Mouse (Mus musculus) heart, embryonic 13.5 days (tissue): ENCODE measurements at regions not wholly inside any gene's neighbourhood (a gene's known extent, or its start where the extent isn't known, plus 50 kb on each side); places are given as distances from the start of the nearest gene placed in this dataset.

Source experiments
- ATAC-seq: fragments of 200-750 bp; cut with Nextera tagmentation; 2 replicates; pipeline ENCODE4 v1.8.0; 2017; ENCODE audit warnings: moderate TSS enrichment; ENCODE audit not compliant: insufficient number of reproducible peaks, low FRiP score, low TSS enrichment; ENCODE audit errors: extremely low read depth
- H3K27ac ChIP-seq: fragments of 300-500 bp; sonication (generic); replicated peaks from 2 replicates; pipeline ENCODE4 v1.5.1; 2015; ENCODE audit warnings: moderate library complexity, mild to moderate bottlenecking, inconsistent platforms
- H3K27me3 ChIP-seq: fragments of 300-500 bp; sonication (generic); replicated peaks from 2 replicates; pipeline ENCODE4 v1.6.1; 2015; ENCODE audit warnings: mild to moderate bottlenecking, inconsistent platforms
- H3K36me3 ChIP-seq: fragments of 300-500 bp; sonication (generic); 2 replicates; pipeline ENCODE4 v1.6.1; 2015; ENCODE audit warnings: mild to moderate bottlenecking, inconsistent platforms
- H3K4me1 ChIP-seq: fragments of 300-500 bp; sonication (generic); 2 replicates; pipeline ENCODE4 v1.6.1; 2015; ENCODE audit warnings: inconsistent platforms
- H3K4me2 ChIP-seq: fragments of 300-500 bp; sonication (generic); 2 replicates; pipeline ENCODE4 v1.6.1; 2015; ENCODE audit warnings: inconsistent platforms, mild to moderate bottlenecking, moderate library complexity
- H3K4me3 ChIP-seq: fragments of 300-500 bp; sonication (generic); 2 replicates; pipeline ENCODE4 v1.5.1; 2015; ENCODE audit warnings: moderate library complexity, mild to moderate bottlenecking, inconsistent platforms
- H3K9ac ChIP-seq: fragments of 300-500 bp; sonication (generic); 2 replicates; pipeline ENCODE4 v1.6.1; 2015; ENCODE audit warnings: inconsistent platforms, mild to moderate bottlenecking, moderate library complexity
- H3K9me3 ChIP-seq: fragments of 300-500 bp; sonication (generic); 2 replicates; pipeline ENCODE4 v1.6.1; 2016; ENCODE audit warnings: inconsistent platforms
- WGBS: fragments of 180-500 bp; shearing (Covaris S2); methylation state at CpG from one replicate; pipeline ENCODE4 v1.1.7; 2015; ENCODE audit warnings: mixed read lengths; 5-methylcytosine and 5-hydroxymethylcytosine counted together

- no peak overlapping the region for H3K4me2 ChIP-seq
- 0 out of 2 replicates have a peak overlapping the region, but pooled peaks have one; percentile 24 for H3K27ac ChIP-seq
- no peaks in the 10 kb centered on the region for H3K36me3 ChIP-seq
- H3K9me3 ChIP-seq, result no peaks in the 10 kb centered on the region
- no peak for ATAC-seq
- peaks cover 41% of the 10 kb centered on the region for H3K4me1 ChIP-seq
- H3K9ac ChIP-seq, result no peak overlapping the region
- peaks cover 3% of the 10 kb centered on the region; the same call in 1 of the 2 replicates for H3K27me3 ChIP-seq
- WGBS, result 64% methylated on average over 5 of the region's 5 CpGs
- H3K4me3 ChIP-seq, result no peak overlapping the region
These were observed 160.3 kb downstream of the H2al1j start for GRCm38 (mm10) chrX:11487876-11488275.

- no peaks in the 10 kb centered on the region for H3K9me3 ChIP-seq
- peaks cover 11% of the 10 kb centered on the region; the same call in 1 of the 2 replicates for H3K27me3 ChIP-seq
- no peak overlapping the region for H3K27ac ChIP-seq
- no peak overlapping the region for H3K4me2 ChIP-seq
- no peaks in the 10 kb centered on the region for H3K36me3 ChIP-seq
- peaks cover 54% of the 10 kb centered on the region for H3K4me1 ChIP-seq
- WGBS, result 49% methylated on average over 5 of the region's 5 CpGs
- H3K9ac ChIP-seq, result no peak overlapping the region
- no peak for ATAC-seq
- H3K4me3 ChIP-seq, result no peak overlapping the region
These were observed 162.6 kb downstream of the H2al1j start for GRCm38 (mm10) chrX:11490146-11490693.

GRCm38 (mm10) chrX:11491235-11491634, 163.6 kb downstream of the H2al1j start:
- Histone ChIP-seq H3K4me2 (no peak overlapping the region), H3K4me1 (peaks cover 50% of the 10 kb centered on the region), H3K36me3 (no peaks in the 10 kb centered on the region), H3K9ac (no peak overlapping the region), H3K9me3 (no peaks in the 10 kb centered on the region), H3K4me3 (no peak overlapping the region), H3K27me3 (peaks cover 11% of the 10 kb centered on the region; the same call in 1 of the 2 replicates), H3K27ac (no peak overlapping the region)
- no peak for ATAC-seq
- WGBS, result 22% methylated on average over 5 of the region's 5 CpGs

GRCm38 (mm10) chrX:11491676-11492391, 164.2 kb downstream of the H2al1j start:
- Histone ChIP-seq H3K27ac (no peak overlapping the region), H3K4me2 (peak overlapping the region; percentile 47), H3K9ac (no peak overlapping the region; the same call in 1 of the 2 replicates), H3K36me3 (no peaks in the 10 kb centered on the region), H3K4me1 (peaks cover 44% of the 10 kb centered on the region), H3K9me3 (no peaks in the 10 kb centered on the region), H3K4me3 (no peak overlapping the region), H3K27me3 (peaks cover 11% of the 10 kb centered on the region; the same call in 1 of the 2 replicates)
- 23% methylated on average over 30 of the region's 32 CpGs for WGBS
- ATAC-seq, result no peak

- Histone ChIP-seq H3K4me3 (peak overlapping the region; percentile 33), H3K4me1 (peaks cover 40% of the 10 kb centered on the region), H3K9ac (peak overlapping the region; percentile 65), H3K9me3 (no peaks in the 10 kb centered on the region), H3K36me3 (no peaks in the 10 kb centered on the region), H3K27me3 (peaks cover 16% of the 10 kb centered on the region; the same call in 1 of the 2 replicates), H3K27ac (peak overlapping the region; percentile 90), H3K4me2 (peak overlapping the region; percentile 63)
- WGBS, result 21% methylated on average over 19 of the region's 19 CpGs
- no peak; the same call in 1 of the 2 replicates for ATAC-seq
These were observed 166.1 kb downstream of the H2al1j start for GRCm38 (mm10) chrX:11493526-11494245.

GRCm38 (mm10) chrX:11494246-11494630, 166.6 kb downstream of the H2al1j start:
- H3K36me3 ChIP-seq, result no peaks in the 10 kb centered on the region
- no peaks in the 10 kb centered on the region for H3K9me3 ChIP-seq
- peaks cover 16% of the 10 kb centered on the region; the same call in 1 of the 2 replicates for H3K27me3 ChIP-seq
- H3K4me1 ChIP-seq, result peaks cover 40% of the 10 kb centered on the region
- ATAC-seq, result no peak
- 23% methylated on average over 12 of the region's 12 CpGs for WGBS
- H3K27ac ChIP-seq, result peak overlapping the region; percentile 90
- H3K9ac ChIP-seq, result peak overlapping the region; percentile 65
- peak overlapping the region; percentile 33; the same call in 1 of the 2 replicates for H3K4me3 ChIP-seq
- H3K4me2 ChIP-seq, result peak overlapping the region; percentile 63

GRCm38 (mm10) chrX:11512439-11512838, 184.8 kb downstream of the H2al1j start:
- Histone ChIP-seq H3K9ac (no peak overlapping the region), H3K4me1 (peaks cover 7% of the 10 kb centered on the region), H3K4me3 (no peak overlapping the region), H3K27me3 (peaks cover 26% of the 10 kb centered on the region), H3K27ac (0 out of 2 replicates have a peak overlapping the region, but pooled peaks have one; percentile 15), H3K36me3 (no peaks in the 10 kb centered on the region), H3K9me3 (no peaks in the 10 kb centered on the region), H3K4me2 (no peak overlapping the region)
- WGBS, result 65% methylated on average over 5 of the region's 5 CpGs
- ATAC-seq, result no peak

GRCm38 (mm10) chrX:11512928-11513327, 185.3 kb downstream of the H2al1j start:
- Histone ChIP-seq H3K4me1 (peaks cover 7% of the 10 kb centered on the region), H3K4me2 (no peak overlapping the region), H3K9ac (no peak overlapping the region), H3K9me3 (no peaks in the 10 kb centered on the region), H3K27me3 (peaks cover 31% of the 10 kb centered on the region), H3K4me3 (no peak overlapping the region), H3K36me3 (no peaks in the 10 kb centered on the region), H3K27ac (no peak overlapping the region)
- no peak for ATAC-seq
- 60% methylated on average over 4 of the region's 4 CpGs for WGBS

- H3K27me3 ChIP-seq, result peaks cover 57% of the 10 kb centered on the region
- 30% methylated on average over 4 of the region's 4 CpGs for WGBS
These were observed 196.2 kb downstream of the H2al1j start for GRCm38 (mm10) chrX:11523791-11524190.

GRCm38 (mm10) chrX:11525326-11525725, 197.7 kb downstream of the H2al1j start:
- ATAC-seq, result no peak
- Histone ChIP-seq H3K4me3 (no peak overlapping the region), H3K9ac (no peak overlapping the region), H3K27me3 (peaks cover 57% of the 10 kb centered on the region), H3K27ac (no peak overlapping the region), H3K4me2 (no peak overlapping the region), H3K36me3 (no peaks in the 10 kb centered on the region), H3K9me3 (no peaks in the 10 kb centered on the region), H3K4me1 (no peaks in the 10 kb centered on the region)
- WGBS, result 63% methylated on average over 8 of the region's 8 CpGs

More at GRCm38 (mm10) chrX:11523791-11524190, 196.2 kb downstream of the H2al1j start:
- Histone ChIP-seq H3K4me1 (no peaks in the 10 kb centered on the region), H3K27ac (no peak overlapping the region), H3K9ac (no peak overlapping the region), H3K4me3 (no peak overlapping the region), H3K36me3 (no peaks in the 10 kb centered on the region), H3K4me2 (no peak overlapping the region), H3K9me3 (no peaks in the 10 kb centered on the region)
- no peak for ATAC-seq

GRCm38 (mm10) chrX:11528589-11528988, 201.0 kb downstream of the H2al1j start:
- Histone ChIP-seq H3K9me3 (no peaks in the 10 kb centered on the region), H3K27me3 (peaks cover 52% of the 10 kb centered on the region), H3K36me3 (no peaks in the 10 kb centered on the region), H3K4me3 (no peak overlapping the region), H3K27ac (no peak overlapping the region), H3K4me2 (no peak overlapping the region), H3K9ac (no peak overlapping the region), H3K4me1 (no peaks in the 10 kb centered on the region)
- 67% methylated on average over 5 of the region's 5 CpGs for WGBS
- ATAC-seq, result no peak
